Mouse (Mus musculus): ENCODE measurements around the gene Vac14. TPM values are rescaled to one million over a fixed set of nuclear protein-coding genes. Genes with fewer than 3 reads are reported as not detected.
"Not testable (repeated sequence)": the region's sequence is repeated elsewhere in the genome, so short reads cannot be mapped to it uniquely, and the experiment has no call there.

The Vac14 gene
- polyA plus RNA-seq, 1 experiment from 2014 or later, result 15.1 TPM

DNA sequence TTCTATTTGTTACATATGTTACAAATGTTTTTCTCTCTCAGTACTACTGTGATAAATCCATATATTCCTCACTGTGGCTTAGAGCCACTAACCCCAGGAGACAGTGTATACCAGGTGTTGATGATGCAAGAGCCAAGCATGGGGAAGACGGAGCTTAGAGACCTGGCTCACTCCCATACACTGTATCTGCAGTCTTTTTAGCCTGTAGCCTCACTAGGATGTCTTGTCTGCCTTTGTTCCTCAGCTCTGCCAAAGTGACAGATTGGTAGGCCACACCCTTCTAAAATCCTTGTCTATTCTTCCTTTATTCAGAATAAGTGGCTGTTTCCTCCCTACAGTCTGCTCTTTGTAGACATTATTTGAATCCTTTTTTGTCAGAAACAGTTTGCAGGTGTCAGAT, 37.4 kb downstream of the Vac14 start:
- H3K27ac ChIP-seq (ENCODE audit: low read length), result no peak overlapping the region
- H3K27me3 ChIP-seq (ENCODE audit: control insufficient read depth, insufficient read depth, low read length), result no peaks in the 10 kb centered on the region
- H3K9ac ChIP-seq (ENCODE audit: low read length), result no peak overlapping the region
- peaks cover 14% of the 10 kb centered on the region for H3K4me1 ChIP-seq (ENCODE audit: control insufficient read depth, insufficient read depth, low read length)
- 0 out of 2 replicates have a peak, but pooled peaks cover 13% of the 10 kb centered on the region for H3K36me3 ChIP-seq (ENCODE audit: control insufficient read depth, insufficient read depth)
- no peak for ATAC-seq (replicated peaks; ENCODE audit: extremely low read depth, insufficient read depth, low FRiP score)
- H3K4me3 ChIP-seq (ENCODE audit: low read length), result no peak overlapping the region
- H3K9me3 ChIP-seq (replicated peaks; ENCODE audit: control insufficient read depth, low read length), result no peaks in the 10 kb centered on the region
- H3K4me2 ChIP-seq (ENCODE audit: low read depth, low read length), result no peak overlapping the region
- WGBS, result 76% methylated on average over 1 of the region's 1 CpGs

DNA sequence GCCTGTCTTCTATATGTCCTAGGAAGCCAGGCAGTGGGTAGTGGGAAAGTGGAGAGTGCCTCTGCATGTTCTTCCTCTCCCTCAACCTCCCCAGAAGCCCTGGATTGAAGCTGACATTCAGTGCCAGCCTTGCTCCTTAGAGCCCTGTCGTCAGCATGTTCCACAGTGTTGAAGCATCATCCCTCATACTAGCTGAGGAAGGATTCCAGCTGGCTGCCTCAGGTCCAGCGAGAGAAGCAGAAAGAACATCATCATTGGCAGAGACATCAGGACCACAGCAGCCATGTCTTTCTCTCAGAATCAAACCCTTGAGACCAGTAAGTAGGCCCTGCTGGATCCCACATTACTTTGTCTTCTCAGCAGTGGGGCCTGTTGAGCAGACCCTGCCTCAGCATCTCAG, 39.3 kb downstream of the Vac14 start:
- 0 out of 2 replicates have a peak, but pooled peaks cover 16% of the 10 kb centered on the region for H3K36me3 ChIP-seq (ENCODE audit: control insufficient read depth, insufficient read depth)
- no peak for ATAC-seq (replicated peaks; ENCODE audit: extremely low read depth, insufficient read depth, low FRiP score)
- H3K4me1 ChIP-seq (ENCODE audit: control insufficient read depth, insufficient read depth, low read length), result no peaks in the 10 kb centered on the region
- H3K9ac ChIP-seq (ENCODE audit: low read length), result no peak overlapping the region
- H3K27me3 ChIP-seq (ENCODE audit: control insufficient read depth, insufficient read depth, low read length), result no peaks in the 10 kb centered on the region
- no peaks in the 10 kb centered on the region for H3K9me3 ChIP-seq (replicated peaks; ENCODE audit: control insufficient read depth, low read length)
- 93% methylated on average over 2 of the region's 2 CpGs for WGBS
- no peak overlapping the region for H3K4me2 ChIP-seq (ENCODE audit: low read depth, low read length)
- H3K27ac ChIP-seq (ENCODE audit: low read length), result no peak overlapping the region
- H3K4me3 ChIP-seq (ENCODE audit: low read length), result no peak overlapping the region

DNA sequence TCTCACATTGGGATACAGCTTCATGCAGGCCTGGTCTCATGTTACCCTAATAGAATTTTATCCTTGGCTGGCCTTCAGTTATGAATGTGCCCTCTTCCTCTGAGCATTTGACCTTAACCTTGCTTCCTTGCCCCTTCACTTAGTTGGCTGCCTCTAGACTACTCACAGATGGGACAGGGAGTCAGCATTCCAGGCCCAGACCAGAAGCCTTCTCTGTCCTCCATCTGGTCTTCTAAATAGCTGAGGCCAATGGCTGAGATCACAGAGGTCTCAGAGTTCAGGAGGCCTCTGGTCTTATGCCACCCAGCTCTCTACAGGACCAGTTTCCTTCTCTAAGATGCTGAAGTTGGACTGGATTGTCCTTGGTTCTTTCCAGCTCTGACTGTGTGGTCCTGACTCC, 41.7 kb downstream of the Vac14 start:
- H3K4me3 ChIP-seq (ENCODE audit: low read length), result no peak overlapping the region
- H3K4me2 ChIP-seq (ENCODE audit: low read depth, low read length), result no peak overlapping the region
- no peak overlapping the region for H3K27ac ChIP-seq (ENCODE audit: low read length)
- no peak for ATAC-seq (replicated peaks; ENCODE audit: extremely low read depth, insufficient read depth, low FRiP score)
- no peaks in the 10 kb centered on the region for H3K4me1 ChIP-seq (ENCODE audit: control insufficient read depth, insufficient read depth, low read length)
- H3K36me3 ChIP-seq (ENCODE audit: control insufficient read depth, insufficient read depth), result 0 out of 2 replicates have a peak, but pooled peaks cover 13% of the 10 kb centered on the region
- no peak overlapping the region for H3K9ac ChIP-seq (ENCODE audit: low read length)
- no peaks in the 10 kb centered on the region for H3K9me3 ChIP-seq (replicated peaks; ENCODE audit: control insufficient read depth, low read length)
- H3K27me3 ChIP-seq (ENCODE audit: control insufficient read depth, insufficient read depth, low read length), result no peaks in the 10 kb centered on the region

DNA sequence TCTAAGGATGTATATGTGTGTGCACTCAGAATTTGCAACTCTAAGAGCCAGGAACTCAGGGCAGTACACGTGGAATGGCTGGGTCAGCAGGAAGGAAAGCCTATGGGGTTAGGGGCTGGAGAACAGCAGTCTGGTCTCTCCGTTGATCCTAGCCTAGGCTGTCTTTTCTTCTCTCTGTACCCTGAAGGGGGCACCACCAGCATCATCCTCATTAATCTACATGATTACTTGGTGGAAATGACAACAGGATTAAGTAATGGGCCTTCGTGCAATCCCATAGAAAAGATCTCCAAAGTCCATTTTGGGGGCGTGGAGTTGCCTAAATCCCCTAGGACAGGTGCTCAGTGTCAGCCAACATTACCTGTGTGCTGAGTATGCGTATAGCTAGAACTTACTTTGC, 44.2 kb downstream of the Vac14 start:
- 74% methylated on average over 5 of the region's 5 CpGs for WGBS
- no peaks in the 10 kb centered on the region for H3K27me3 ChIP-seq (ENCODE audit: control insufficient read depth, insufficient read depth, low read length)
- no peaks in the 10 kb centered on the region for H3K4me1 ChIP-seq (ENCODE audit: control insufficient read depth, insufficient read depth, low read length)
- no peak overlapping the region for H3K4me2 ChIP-seq (ENCODE audit: low read depth, low read length)
- ATAC-seq (replicated peaks; ENCODE audit: extremely low read depth, insufficient read depth, low FRiP score), result no peak
- 0 out of 2 replicates have a peak, but pooled peaks cover 13% of the 10 kb centered on the region for H3K36me3 ChIP-seq (ENCODE audit: control insufficient read depth, insufficient read depth)
- no peak overlapping the region for H3K27ac ChIP-seq (ENCODE audit: low read length)
- H3K4me3 ChIP-seq (ENCODE audit: low read length), result no peak overlapping the region
- H3K9me3 ChIP-seq (replicated peaks; ENCODE audit: control insufficient read depth, low read length), result no peaks in the 10 kb centered on the region
- H3K9ac ChIP-seq (ENCODE audit: low read length), result no peak overlapping the region

DNA sequence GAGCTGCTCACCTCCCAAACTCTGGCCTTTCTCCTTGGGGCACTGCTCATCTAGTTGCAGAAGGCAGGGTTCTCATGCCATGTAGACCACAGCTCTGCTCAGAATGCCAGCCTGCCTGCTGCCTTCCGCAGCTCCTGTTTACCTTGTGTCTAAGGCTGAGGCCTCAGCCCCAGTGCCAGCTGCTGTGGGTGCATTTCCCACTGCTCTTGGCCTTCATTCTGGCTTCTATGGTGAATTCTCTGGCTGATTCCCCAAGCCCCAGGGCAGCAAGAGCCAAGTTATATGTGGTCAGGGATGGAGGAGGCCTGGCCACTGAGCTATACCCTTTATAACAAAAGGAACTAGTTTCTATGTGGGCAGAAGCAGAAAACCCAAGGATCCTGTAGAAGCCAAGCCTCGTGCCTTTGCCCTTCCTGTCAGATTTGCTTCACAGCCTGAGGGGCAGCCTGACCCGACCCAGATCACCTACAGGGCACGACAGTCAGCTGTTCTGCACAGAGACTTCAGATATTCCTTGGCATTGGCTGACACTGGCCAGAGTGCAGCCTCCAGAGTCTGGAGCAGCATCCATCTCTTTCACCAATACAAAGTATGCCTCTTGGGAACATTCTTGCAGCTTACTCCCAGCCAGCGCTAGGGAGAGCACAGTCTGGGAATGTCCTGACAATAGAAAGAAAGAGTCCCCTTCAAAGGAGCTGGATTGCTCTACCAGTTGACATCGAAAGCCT, 44.8 kb downstream of the Vac14 start:
- H3K27ac ChIP-seq (ENCODE audit: low read length), result no peak overlapping the region
- no peak overlapping the region for H3K4me2 ChIP-seq (ENCODE audit: low read depth, low read length)
- H3K4me3 ChIP-seq (ENCODE audit: low read length), result no peak overlapping the region
- H3K9ac ChIP-seq (ENCODE audit: low read length), result no peak overlapping the region
- no peak for ATAC-seq (replicated peaks; ENCODE audit: extremely low read depth, insufficient read depth, low FRiP score)
- H3K4me1 ChIP-seq (ENCODE audit: control insufficient read depth, insufficient read depth, low read length), result no peaks in the 10 kb centered on the region
- 87% methylated on average over 6 of the region's 6 CpGs for WGBS
- H3K27me3 ChIP-seq (ENCODE audit: control insufficient read depth, insufficient read depth, low read length), result no peaks in the 10 kb centered on the region
- H3K9me3 ChIP-seq (replicated peaks; ENCODE audit: control insufficient read depth, low read length), result no peaks in the 10 kb centered on the region
- H3K36me3 ChIP-seq (ENCODE audit: control insufficient read depth, insufficient read depth), result 0 out of 2 replicates have a peak, but pooled peaks cover 8% of the 10 kb centered on the region

DNA sequence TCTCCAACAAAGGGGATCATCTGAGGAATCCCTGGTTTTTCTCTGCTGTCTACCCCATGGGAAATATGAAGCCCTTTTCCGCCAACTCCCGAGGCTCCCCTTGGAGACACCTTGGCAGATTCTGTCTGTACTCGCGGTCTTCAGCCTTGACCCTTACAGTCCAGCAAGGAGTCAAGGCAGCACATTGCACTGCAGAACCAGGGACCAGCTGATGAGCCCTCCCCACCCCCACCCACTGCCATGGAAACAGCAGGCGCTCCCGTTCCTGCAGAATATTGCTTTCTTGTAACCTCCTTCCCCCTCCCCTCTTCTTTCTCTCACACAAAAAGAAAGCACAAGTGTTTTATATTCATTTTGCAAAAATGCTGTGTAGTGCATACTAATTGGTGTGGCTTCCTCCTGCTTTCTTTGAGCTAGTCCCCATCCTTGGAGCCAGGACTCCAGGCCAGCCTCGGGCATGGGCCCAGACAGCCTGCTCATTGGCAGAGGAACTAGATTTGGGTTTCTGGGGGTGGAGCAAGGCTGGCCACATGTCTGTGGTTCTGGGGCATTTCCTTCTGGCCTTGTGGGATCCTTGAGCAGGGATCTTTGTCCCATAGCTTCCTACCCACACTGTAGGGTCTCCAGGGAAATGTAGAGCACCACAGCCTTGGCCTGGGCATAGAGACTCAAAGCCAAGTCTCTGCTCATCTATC, 46.0 kb downstream of the Vac14 start:
- ATAC-seq (replicated peaks; ENCODE audit: extremely low read depth, insufficient read depth, low FRiP score), result no peak
- H3K36me3 ChIP-seq (ENCODE audit: control insufficient read depth, insufficient read depth), result 0 out of 2 replicates have a peak, but pooled peaks cover 5% of the 10 kb centered on the region
- 76% methylated on average over 7 of the region's 7 CpGs for WGBS

DNA sequence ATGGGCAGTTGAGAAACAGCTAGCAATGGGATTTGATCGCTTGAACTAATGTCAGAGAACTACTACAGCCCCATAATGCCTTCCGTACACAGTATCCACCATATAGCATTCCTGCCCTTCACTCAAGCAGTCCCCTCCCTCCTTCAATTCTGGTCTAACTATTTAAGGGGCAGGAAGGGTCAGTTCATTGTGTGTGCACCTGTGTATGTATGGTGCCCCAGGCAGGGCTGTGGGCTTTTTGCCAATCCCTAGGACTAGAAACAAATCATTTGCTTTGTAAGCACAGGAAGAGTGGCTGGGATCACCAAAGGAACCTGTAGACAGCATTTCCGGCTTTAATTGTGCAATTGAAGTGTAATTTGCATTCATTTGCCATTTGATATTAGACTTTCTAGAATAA, 46.6 kb downstream of the Vac14 start:
- Histone ChIP-seq H3K9ac (ENCODE audit: low read length) (no peak overlapping the region), H3K36me3 (ENCODE audit: control insufficient read depth, insufficient read depth) (0 out of 2 replicates have a peak, but pooled peaks cover 5% of the 10 kb centered on the region), H3K4me2 (ENCODE audit: low read depth, low read length) (no peak overlapping the region), H3K4me1 (ENCODE audit: control insufficient read depth, insufficient read depth, low read length) (peaks cover 2% of the 10 kb centered on the region), H3K4me3 (ENCODE audit: low read length) (no peak overlapping the region), H3K27ac (ENCODE audit: low read length) (no peak overlapping the region), H3K9me3 (replicated peaks; ENCODE audit: control insufficient read depth, low read length) (no peaks in the 10 kb centered on the region), H3K27me3 (ENCODE audit: control insufficient read depth, insufficient read depth, low read length) (no peaks in the 10 kb centered on the region)
- no peak for ATAC-seq (replicated peaks; ENCODE audit: extremely low read depth, insufficient read depth, low FRiP score)
- WGBS, result 93% methylated on average over 3 of the region's 3 CpGs

More for the DNA sequence above, 46.0 kb downstream of the Vac14 start:
- Histone ChIP-seq H3K4me2 (ENCODE audit: low read depth, low read length) (no peak overlapping the region), H3K4me1 (ENCODE audit: control insufficient read depth, insufficient read depth, low read length) (no peaks in the 10 kb centered on the region), H3K9ac (ENCODE audit: low read length) (no peak overlapping the region), H3K27ac (ENCODE audit: low read length) (no peak overlapping the region), H3K27me3 (ENCODE audit: control insufficient read depth, insufficient read depth, low read length) (no peaks in the 10 kb centered on the region), H3K9me3 (replicated peaks; ENCODE audit: control insufficient read depth, low read length) (no peaks in the 10 kb centered on the region), H3K4me3 (ENCODE audit: low read length) (no peak overlapping the region)

DNA sequence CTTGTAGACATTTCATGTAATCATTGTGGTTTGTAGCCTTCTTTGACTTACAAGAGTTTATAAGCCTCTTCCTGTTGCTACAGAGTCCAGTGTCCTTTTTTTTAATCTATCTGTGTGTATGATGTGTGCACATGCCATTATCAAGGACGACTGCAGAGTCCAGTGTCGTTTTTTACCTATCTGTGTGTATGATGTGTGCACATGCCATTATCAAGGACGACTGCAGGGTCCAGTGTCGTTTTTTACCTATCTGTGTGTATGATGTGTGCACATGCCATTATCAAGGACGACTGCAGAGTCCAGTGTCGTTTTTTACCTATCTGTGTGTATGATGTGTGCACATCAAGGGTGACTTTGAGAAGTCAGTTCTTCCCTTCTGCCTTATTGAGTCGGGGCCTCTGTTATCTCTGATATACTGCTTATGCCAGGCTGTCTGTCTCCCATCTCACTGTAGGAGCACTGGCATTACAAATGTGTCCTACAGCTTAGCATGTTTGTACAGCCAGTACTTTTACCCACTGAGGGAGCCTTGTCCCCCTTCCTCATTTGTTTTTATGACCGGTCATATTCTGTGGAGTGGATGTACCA, 49.3 kb downstream of the Vac14 start:
- H3K27ac ChIP-seq (ENCODE audit: low read length), result not testable (repeated sequence)
- 54% methylated on average over 8 of the region's 8 CpGs for WGBS

More for the DNA sequence above, 49.3 kb downstream of the Vac14 start:
- H3K4me3 ChIP-seq (ENCODE audit: low read length); H3K9me3 ChIP-seq (replicated peaks; ENCODE audit: control insufficient read depth, low read length); H3K36me3 ChIP-seq (ENCODE audit: control insufficient read depth, insufficient read depth); H3K9ac ChIP-seq (ENCODE audit: low read length); H3K27me3 ChIP-seq (ENCODE audit: control insufficient read depth, insufficient read depth, low read length); H3K4me2 ChIP-seq (ENCODE audit: low read depth, low read length); ATAC-seq (replicated peaks; ENCODE audit: extremely low read depth, insufficient read depth, low FRiP score): not testable (repeated sequence)
- peaks cover 20% of the 10 kb centered on the region for H3K4me1 ChIP-seq (ENCODE audit: control insufficient read depth, insufficient read depth, low read length)

Data from heart, embryonic 16.5 days (tissue).